In the genomic region with DNA sequence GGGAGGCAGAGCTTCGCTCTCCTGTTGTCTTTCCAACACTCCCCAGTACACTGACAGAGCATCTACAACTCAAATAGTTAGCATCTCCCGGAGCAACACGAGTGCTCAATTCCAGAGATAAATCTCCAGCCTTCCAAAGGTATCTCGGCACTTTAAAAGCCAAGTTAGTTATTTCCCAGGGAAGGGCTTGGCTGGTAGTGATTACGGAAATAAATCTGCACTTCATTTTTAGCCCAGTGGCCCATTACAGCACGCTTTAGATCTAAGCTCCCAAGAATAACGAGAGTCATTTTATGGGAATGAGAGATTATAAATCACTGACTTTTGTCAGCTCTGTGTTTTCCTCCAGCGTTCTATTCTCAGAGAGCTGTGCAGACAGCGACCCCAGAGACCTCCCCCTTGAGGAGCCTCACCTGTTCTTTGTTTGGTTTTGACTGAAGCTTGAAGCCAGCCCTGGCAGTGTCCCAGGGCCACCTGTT, we compare ENCODE assay signal across 12 mouse cellular contexts.
A peak's percentile ranks its signal among the peaks of the same experiment; 100 is the strongest.
DNase-seq lines count a peak whose midpoint lies in the region; ATAC-seq and TF ChIP-seq lines count a peak whose summit lies in the region.
"Had no signal": no experiment of that assay in that cellular context is flagged by ENCODE, and none has a peak within 500 bp of the region (broad histone marks: within the 10 kb centered on the region; RNA-seq: fewer than 3 reads in every experiment).

No protein-coding gene starts in this region.

- H3K4me3 ChIP-seq in heart, embryonic 12.5 days: no peak overlapping the region
- H3K4me3 ChIP-seq in lung, embryonic 14.5 days (ENCODE audit: low read depth, low read length): no peak overlapping the region
- H3K4me3 ChIP-seq in intestine, embryonic 16.5 days (ENCODE audit: low read length): no peak overlapping the region
- H3K4me3 ChIP-seq in stomach, embryonic 15.5 days (replicated peaks): no peak overlapping the region
- H3K4me3 ChIP-seq in forebrain, embryonic 13.5 days: no peak overlapping the region
- H3K4me3 ChIP-seq: lung, embryonic 15.5 days had no signal

- no peak for DNase-seq in heart, adult 11 months
- DNase-seq in lung, embryonic 14.5 days: peak; percentile 29
- no peak for DNase-seq in lung, postnatal 25 days (ENCODE audit: low spot score)
- DNase-seq in thymus, postnatal 25 days: no peak
- DNase-seq: adrenal gland, postnatal 25 days; cerebellum, adult 2 months had no signal

- H3K4me2 ChIP-seq in heart, embryonic 12.5 days: no peak overlapping the region; the same call in 1 of the 2 replicates
- no peak overlapping the region for H3K4me2 ChIP-seq in lung, embryonic 14.5 days
- H3K4me2 ChIP-seq in intestine, embryonic 16.5 days (ENCODE audit: low read depth, low read length): no peak overlapping the region
- no peak overlapping the region for H3K4me2 ChIP-seq in stomach, embryonic 15.5 days
- no peak overlapping the region for H3K4me2 ChIP-seq in forebrain, embryonic 13.5 days
- H3K4me2 ChIP-seq: lung, embryonic 15.5 days had no signal

- H3K27me3 ChIP-seq in heart, embryonic 12.5 days (replicated peaks): no peaks in the 10 kb centered on the region
- H3K27me3 ChIP-seq in lung, embryonic 14.5 days (ENCODE audit: insufficient read depth, low read length): no peaks in the 10 kb centered on the region
- no peaks in the 10 kb centered on the region for H3K27me3 ChIP-seq in intestine, embryonic 16.5 days (replicated peaks; ENCODE audit: control insufficient read depth, insufficient read depth, low read length)
- H3K27me3 ChIP-seq in stomach, embryonic 15.5 days (replicated peaks): no peaks in the 10 kb centered on the region
- H3K27me3 ChIP-seq in forebrain, embryonic 13.5 days: no peaks in the 10 kb centered on the region
- H3K27me3 ChIP-seq: lung, embryonic 15.5 days had no signal

- no peaks in the 10 kb centered on the region for H3K36me3 ChIP-seq in heart, embryonic 12.5 days
- no peaks in the 10 kb centered on the region for H3K36me3 ChIP-seq in lung, embryonic 14.5 days (ENCODE audit: insufficient read depth)
- H3K36me3 ChIP-seq in intestine, embryonic 16.5 days (ENCODE audit: control insufficient read depth, insufficient read depth, low read length): no peaks in the 10 kb centered on the region
- no peaks in the 10 kb centered on the region for H3K36me3 ChIP-seq in stomach, embryonic 15.5 days
- H3K36me3 ChIP-seq in forebrain, embryonic 13.5 days (ENCODE audit: poor library complexity, severe bottlenecking): no peaks in the 10 kb centered on the region
- H3K36me3 ChIP-seq: lung, embryonic 15.5 days had no signal

- H3K9ac ChIP-seq in heart, embryonic 12.5 days: no peak overlapping the region
- H3K9ac ChIP-seq in lung, embryonic 14.5 days: no peak overlapping the region
- H3K9ac ChIP-seq in intestine, embryonic 16.5 days (ENCODE audit: low read depth, low read length): no peak overlapping the region
- no peak overlapping the region for H3K9ac ChIP-seq in stomach, embryonic 15.5 days
- no peak overlapping the region for H3K9ac ChIP-seq in forebrain, embryonic 13.5 days
- H3K9ac ChIP-seq: lung, embryonic 15.5 days had no signal

- no peaks in the 10 kb centered on the region for H3K9me3 ChIP-seq in heart, embryonic 12.5 days (replicated peaks)
- H3K9me3 ChIP-seq in lung, embryonic 14.5 days (ENCODE audit: low read depth, low read length): no peaks in the 10 kb centered on the region
- no peaks in the 10 kb centered on the region for H3K9me3 ChIP-seq in intestine, embryonic 16.5 days (ENCODE audit: control insufficient read depth, low read length)
- no peaks in the 10 kb centered on the region for H3K9me3 ChIP-seq in stomach, embryonic 15.5 days
- no peaks in the 10 kb centered on the region for H3K9me3 ChIP-seq in forebrain, embryonic 13.5 days (replicated peaks)
- H3K9me3 ChIP-seq: lung, embryonic 15.5 days had no signal

- H3K27ac ChIP-seq in heart, embryonic 12.5 days (ENCODE audit: poor library complexity, severe bottlenecking): peak overlapping the region; percentile 19; the same call in 1 of the 2 replicates
- no peak overlapping the region for H3K27ac ChIP-seq in lung, embryonic 14.5 days (ENCODE audit: low read depth)
- no peak overlapping the region for H3K27ac ChIP-seq in intestine, embryonic 16.5 days (ENCODE audit: low read length)
- no peak overlapping the region for H3K27ac ChIP-seq in stomach, embryonic 15.5 days
- H3K27ac ChIP-seq in forebrain, embryonic 13.5 days: no peak overlapping the region
- H3K27ac ChIP-seq: lung, embryonic 15.5 days had no signal

- 26% methylated on average over 9 of the region's 9 CpGs for WGBS in heart, embryonic 12.5 days
- 14% methylated on average over 9 of the region's 9 CpGs for WGBS in lung, embryonic 14.5 days
- 12% methylated on average over 9 of the region's 9 CpGs for WGBS in intestine, embryonic 16.5 days
- WGBS in stomach, embryonic 15.5 days: 12% methylated on average over 9 of the region's 9 CpGs
- WGBS in forebrain, embryonic 13.5 days: 62% methylated on average over 9 of the region's 9 CpGs

- H3K4me1 ChIP-seq in heart, embryonic 12.5 days (replicated peaks): peaks cover 22% of the 10 kb centered on the region
- 0 out of 2 replicates have a peak, but pooled peaks cover under 1% of the 10 kb centered on the region for H3K4me1 ChIP-seq in lung, embryonic 14.5 days (ENCODE audit: insufficient read depth)
- H3K4me1 ChIP-seq in intestine, embryonic 16.5 days (ENCODE audit: control insufficient read depth, insufficient read depth, low read length): peaks cover 3% of the 10 kb centered on the region; the same call in 1 of the 2 replicates
- H3K4me1 ChIP-seq in stomach, embryonic 15.5 days: 0 out of 2 replicates have a peak, but pooled peaks cover 4% of the 10 kb centered on the region
- H3K4me1 ChIP-seq in forebrain, embryonic 13.5 days: no peaks in the 10 kb centered on the region

- TF ChIP-seq CTCF in lung, embryonic 14.5 days (IDR thresholded peaks at IDR 0.05; ENCODE audit: low read depth): no peak

- no peak for ATAC-seq in heart, embryonic 12.5 days (ENCODE audit: insufficient number of reproducible peaks, low FRiP score)
- peak; percentile 60; the same call in 1 of the 2 replicates for ATAC-seq in lung, embryonic 14.5 days (ENCODE audit: insufficient read depth)
- peak; percentile 16; the same call in 1 of the 2 replicates for ATAC-seq in intestine, embryonic 16.5 days
- peak; percentile 36; the same call in 1 of the 2 replicates for ATAC-seq in stomach, embryonic 15.5 days (ENCODE audit: insufficient read depth, low FRiP score, low read depth)
- no peak for ATAC-seq in forebrain, embryonic 13.5 days
- ATAC-seq: midbrain, embryonic 16.5 days had no signal

Comparison
In these comparisons a context has a peak if more than half of its experiments do, and no peak if none do; other contexts are left out.
1. ATAC-seq: peak in lung, embryonic 14.5 days (single experiment), intestine, embryonic 16.5 days (single experiment) and stomach, embryonic 15.5 days (single experiment); none in heart, embryonic 12.5 days (single experiment) and forebrain, embryonic 13.5 days (single experiment).